9 mouse cellular contexts compared by ENCODE assay signal in genomic region chr7:99540016-99540415, GRCm38 (mm10). TPM values are rescaled to one million over a fixed set of nuclear protein-coding genes. Genes with fewer than 3 reads are reported as not detected.
DNase-seq lines count a peak whose midpoint lies in the region; ATAC-seq and TF ChIP-seq lines count a peak whose summit lies in the region.
"Had no signal": no experiment of that assay in that cellular context is flagged by ENCODE, and none has a peak within 500 bp of the region (broad histone marks: within the 10 kb centered on the region; RNA-seq: fewer than 3 reads in every experiment).

No protein-coding gene starts in this region.

- H3K4me3 ChIP-seq in gastrocnemius, adult 2 months = peak overlapping the region; percentile 53
- H3K4me3 ChIP-seq in brown adipose tissue, adult 24 weeks (ENCODE audit: insufficient read depth, low read depth, low read length) = peak overlapping the region; percentile 8
- no peak overlapping the region for H3K4me3 ChIP-seq in hindbrain, embryonic 14.5 days (replicated peaks; ENCODE audit: low read length)
- no peak overlapping the region for H3K4me3 ChIP-seq in midbrain, embryonic 12.5 days

- peak overlapping the region; percentile 80 for H3K4me2 ChIP-seq in hindbrain, embryonic 14.5 days (replicated peaks)
- H3K4me2 ChIP-seq in midbrain, embryonic 12.5 days (replicated peaks) = peak overlapping the region; percentile 8

- H3K27me3 ChIP-seq in hindbrain, embryonic 14.5 days (ENCODE audit: control insufficient read depth, insufficient read depth, low read length) = no peaks in the 10 kb centered on the region
- H3K27me3 ChIP-seq in midbrain, embryonic 12.5 days = peaks cover 7% of the 10 kb centered on the region; the same call in 1 of the 2 replicates

- ATAC-seq in hindbrain, embryonic 14.5 days (ENCODE audit: low FRiP score) = no peak
- no peak for ATAC-seq in midbrain, embryonic 12.5 days (ENCODE audit: low FRiP score, low read depth)
- ATAC-seq in megakaryocyte progenitor cell, adult 5-6 weeks (replicated peaks; ENCODE audit: poor library complexity) = no peak
- ATAC-seq: activated CD4-positive, CD25-positive, alpha-beta regulatory T cell, adult 4 months had no signal

- intact Hi-C loops in gastrocnemius, adult 2 months (cut with DNase I) = no loop called here
- intact Hi-C loops in left cerebral cortex, postnatal 25 days (cut with DNase I) = no loop called here

- H3K36me3 ChIP-seq in hindbrain, embryonic 14.5 days (replicated peaks; ENCODE audit: control insufficient read depth, insufficient read depth) = no peaks in the 10 kb centered on the region
- no peaks in the 10 kb centered on the region for H3K36me3 ChIP-seq in midbrain, embryonic 12.5 days

- H3K9me3 ChIP-seq in hindbrain, embryonic 14.5 days (ENCODE audit: control insufficient read depth, low read length) = no peaks in the 10 kb centered on the region
- H3K9me3 ChIP-seq in midbrain, embryonic 12.5 days = no peaks in the 10 kb centered on the region

- H3K4me1 ChIP-seq in brown adipose tissue, adult 24 weeks (ENCODE audit: control insufficient read depth, insufficient read depth, insufficient read length, low read length) = peaks cover 29% of the 10 kb centered on the region
- H3K4me1 ChIP-seq in hindbrain, embryonic 14.5 days (replicated peaks; ENCODE audit: control insufficient read depth, insufficient read depth, low read length) = peaks cover 57% of the 10 kb centered on the region
- H3K4me1 ChIP-seq in midbrain, embryonic 12.5 days = peaks cover 39% of the 10 kb centered on the region

- 77% methylated on average over 2 of the region's 2 CpGs for WGBS in hindbrain, embryonic 14.5 days
- WGBS in midbrain, embryonic 12.5 days = 90% methylated on average over 2 of the region's 2 CpGs

- H3K9ac ChIP-seq in hindbrain, embryonic 14.5 days = no peak overlapping the region
- H3K9ac ChIP-seq in midbrain, embryonic 12.5 days (replicated peaks) = 0 out of 2 replicates have a peak overlapping the region, but pooled peaks have one; percentile 4

- no peak for TF ChIP-seq CTCF in gastrocnemius, adult 2 months (IDR thresholded peaks at IDR 0.05)

- peak overlapping the region; percentile 67 for H3K27ac ChIP-seq in gastrocnemius, adult 2 months
- no peak overlapping the region; the same call in 1 of the 2 replicates for H3K27ac ChIP-seq in brown adipose tissue, adult 24 weeks (replicated peaks; ENCODE audit: low read depth, low read length)
- H3K27ac ChIP-seq in hindbrain, embryonic 14.5 days = no peak overlapping the region
- no peak overlapping the region for H3K27ac ChIP-seq in midbrain, embryonic 12.5 days (replicated peaks)

- peak; percentile 13 for DNase-seq in gastrocnemius, adult 2 months
- no peak for DNase-seq in gastrocnemius, adult 8-10 months (ENCODE audit: low spot score in 2 of 2)
- no peak for DNase-seq in hindbrain, embryonic 14.5 days (ENCODE audit: low spot score)
- no peak for DNase-seq in right cerebral cortex, postnatal 4 days
- no peak for DNase-seq in left cerebral cortex, postnatal 25 days (ENCODE audit: low spot score in 2 of 2)

RNA-seq across cellular contexts. Expression of gene Arrb1, which starts 4.8 kb away (rescaled TPM):
- 10 to 100 TPM in 1 of 2 experiments, 1 to 10 TPM in 1; 6.9 to 10.8 TPM for total RNA-seq in gastrocnemius, adult 2 months (2021)
- 10 to 100 TPM; 11.9 to 14.3 (median 12.7) TPM for total RNA-seq in gastrocnemius, adult 8-10 months (2022)
- 10.7 and 14.7 TPM in 2 replicates for polyA plus RNA-seq in brown adipose tissue, adult 24 weeks (2012; ENCODE audit: insufficient read depth, insufficient read length, missing spikeins)
- polyA plus RNA-seq in hindbrain, embryonic 14.5 days (2014; fragmentation: Nextera tagmentation; extraction: Ambion mirVana) = 9.8 and 10.1 TPM in 2 replicates
- 13.4 and 14.1 TPM in 2 replicates for polyA plus RNA-seq in midbrain, embryonic 12.5 days (2016; fragmentation: Nextera tagmentation; extraction: Ambion mirVana)
- 100 to 1,000 TPM; 180 to 181 TPM for total RNA-seq in left cerebral cortex, postnatal 25 days (2021)
- total RNA-seq in megakaryocyte progenitor cell, adult 5-6 weeks (2015) = 23.5 and 24.1 TPM in 2 replicates
- total RNA-seq in megakaryocyte progenitor cell, adult 5-6 weeks (2017) = 48.2 and 49.2 TPM in 2 replicates

RNA-seq across cellular contexts. Expression of gene Rps3, which starts 56.5 kb away (rescaled TPM):
- 100 to 1,000 TPM; 242 to 287 TPM for total RNA-seq in gastrocnemius, adult 2 months (2021)
- 100 to 1,000 TPM; 272 to 331 (median 278) TPM for total RNA-seq in gastrocnemius, adult 8-10 months (2022)
- polyA plus RNA-seq in brown adipose tissue, adult 24 weeks (2012; ENCODE audit: insufficient read depth, insufficient read length, missing spikeins) = 458 and 609 TPM in 2 replicates
- 445 and 515 TPM in 2 replicates for polyA plus RNA-seq in hindbrain, embryonic 14.5 days (2014; fragmentation: Nextera tagmentation; extraction: Ambion mirVana)
- 555 and 561 TPM in 2 replicates for polyA plus RNA-seq in midbrain, embryonic 12.5 days (2016; fragmentation: Nextera tagmentation; extraction: Ambion mirVana)
- 100 to 1,000 TPM; 230 to 233 TPM for total RNA-seq in left cerebral cortex, postnatal 25 days (2021)
- total RNA-seq in megakaryocyte progenitor cell, adult 5-6 weeks (2015) = 1,629 and 1,793 TPM in 2 replicates
- total RNA-seq in megakaryocyte progenitor cell, adult 5-6 weeks (2017) = 2,248 and 2,565 TPM in 2 replicates

Comparison
In these comparisons a context has a peak if more than half of its experiments do, and no peak if none do; other contexts are left out.
1. H3K4me3 ChIP-seq: peak in gastrocnemius, adult 2 months (single experiment) and brown adipose tissue, adult 24 weeks (single experiment); none in hindbrain, embryonic 14.5 days (single experiment) and midbrain, embryonic 12.5 days (single experiment).
2. RNA of gene Rps3, which starts 56.5 kb away (total RNA-seq): 1,629 to 2,565 TPM in megakaryocyte progenitor cell, adult 5-6 weeks; 242 to 287 TPM in gastrocnemius, adult 2 months, 272 to 331 TPM in gastrocnemius, adult 8-10 months and 230 to 233 TPM in left cerebral cortex, postnatal 25 days; every median in the first group is over 4 times any median in the second.